Mouse (Mus musculus) left cerebral cortex, adult 9 months (tissue): Measurements from ENCODE around the gene Ank3.

Experiments
- DNase-seq, 2 experiments: peaks; one replicate each; pipeline ENCODE4 v3.0.0; 2022; ENCODE audit warnings: low spot score in 2 of 2

Gene Ank3

DNA sequence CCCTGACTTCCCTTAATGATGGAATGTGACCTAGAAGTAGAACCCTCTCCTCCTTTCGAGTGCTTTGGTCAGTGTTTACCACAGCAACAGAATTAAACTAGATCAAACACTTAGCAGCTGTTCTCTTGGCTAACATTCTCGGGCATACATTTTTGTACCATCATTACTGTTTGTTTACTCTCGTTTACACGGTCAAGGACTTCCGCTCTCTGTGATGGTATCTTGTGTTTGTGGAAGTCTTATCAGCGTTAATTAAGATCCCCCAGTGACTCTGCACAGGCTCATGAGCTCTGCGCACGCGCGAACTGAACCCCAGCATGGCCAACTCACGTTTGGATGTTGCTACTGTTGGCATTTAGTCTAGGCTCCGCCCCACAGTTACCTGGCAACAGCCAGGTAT, 16.3 kb downstream of the Ank3 start:
- DNase-seq: no peak

DNA sequence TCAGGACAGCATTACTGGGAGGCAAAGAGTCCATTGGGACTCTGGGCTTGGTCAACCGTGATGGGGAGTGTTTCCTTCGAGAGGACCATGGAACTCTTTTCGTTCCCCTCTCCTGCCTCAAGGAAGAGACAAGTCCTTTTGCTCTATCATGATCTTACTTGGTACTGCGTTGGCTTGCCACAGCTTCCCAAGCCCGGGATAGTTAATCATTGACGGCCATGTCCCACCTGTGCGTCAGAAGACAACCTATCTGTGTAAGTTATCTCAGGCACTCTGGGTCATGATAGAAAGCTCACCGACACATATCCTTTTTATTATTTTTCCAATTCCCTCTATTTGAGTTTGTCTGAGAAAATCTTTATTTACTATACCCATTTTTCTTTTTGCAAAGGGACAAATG, 20.1 kb downstream of the Ank3 start:
- no peak for DNase-seq

DNA sequence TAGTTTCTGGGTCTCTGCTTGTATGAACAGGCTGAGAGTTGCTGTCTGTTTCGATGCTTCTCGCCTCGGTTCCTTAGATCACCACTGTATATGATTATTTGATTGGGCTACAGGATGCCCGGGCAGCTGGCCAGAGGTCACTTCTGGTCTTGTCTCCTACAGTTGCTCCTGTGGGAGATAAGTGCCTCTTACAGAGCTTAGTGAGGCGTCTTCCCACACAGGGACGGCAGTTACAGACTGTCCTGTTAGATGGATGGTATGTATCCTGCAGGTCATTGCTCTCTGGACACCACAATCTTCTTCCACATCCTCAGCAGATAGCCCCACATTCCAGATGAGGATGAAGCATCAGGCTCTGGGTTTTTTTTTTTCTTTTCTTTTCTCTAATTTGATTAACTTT, 21.7 kb downstream of the Ank3 start:
- DNase-seq: no peak

DNA sequence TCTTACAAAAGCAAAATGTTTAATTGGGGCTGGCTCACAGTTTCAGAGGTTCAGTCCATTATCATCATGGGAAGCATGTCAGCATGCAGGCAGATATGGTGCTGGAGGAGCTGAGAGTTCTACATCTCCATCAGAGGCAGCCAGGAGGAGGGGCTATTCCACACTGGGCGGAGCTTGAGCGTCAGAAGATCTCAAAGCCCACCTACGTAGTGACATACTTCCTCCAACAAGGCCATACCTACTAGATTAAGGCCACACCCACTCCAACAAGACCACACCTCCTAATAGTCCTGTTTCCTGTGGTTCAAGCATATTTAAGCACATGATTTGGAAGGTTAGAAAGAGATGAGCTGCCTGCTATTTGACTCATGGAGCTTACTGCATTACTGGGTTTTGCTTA, 25.5 kb downstream of the Ank3 start:
- DNase-seq: no peak

DNA sequence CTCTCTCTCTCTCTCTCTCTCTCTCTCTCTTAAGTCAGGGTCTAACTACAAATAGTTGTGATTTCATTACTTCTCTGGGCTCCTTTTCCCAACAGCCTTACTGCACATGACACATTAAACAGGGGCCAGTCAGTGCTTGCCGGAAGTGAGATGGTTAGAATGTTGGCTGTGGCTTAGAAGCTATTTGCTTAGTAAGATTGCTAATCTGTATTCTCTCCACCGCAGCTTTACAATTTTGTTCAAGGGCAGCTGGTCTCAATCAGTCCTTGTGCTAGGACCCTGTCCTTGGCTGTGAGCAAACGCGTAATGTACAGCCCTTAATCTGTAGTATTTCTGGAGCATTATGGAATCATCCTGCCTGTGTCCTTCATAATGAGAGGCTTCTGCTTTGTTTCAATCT, 31.6 kb downstream of the Ank3 start:
- DNase-seq: no peak

DNA sequence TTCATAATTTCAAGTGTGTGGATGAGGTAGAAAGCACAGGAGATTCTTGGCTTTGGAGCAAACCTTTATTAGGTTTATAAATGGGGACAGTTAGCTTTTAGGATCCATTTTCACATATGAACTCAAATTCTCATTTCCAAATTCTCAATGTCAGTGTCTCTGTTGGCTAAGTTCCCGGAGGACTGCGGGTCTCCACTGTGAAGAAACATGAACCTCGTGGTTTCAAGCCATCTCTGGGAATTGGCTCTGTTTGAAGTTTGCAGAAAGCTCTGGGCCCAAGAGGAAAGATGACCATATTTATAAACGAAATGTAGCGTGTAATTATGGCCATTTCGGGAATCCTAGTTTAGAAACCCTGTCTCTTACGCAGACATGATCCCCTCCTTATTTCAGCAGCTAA, 32.5 kb downstream of the Ank3 start:
- no peak for DNase-seq

DNA sequence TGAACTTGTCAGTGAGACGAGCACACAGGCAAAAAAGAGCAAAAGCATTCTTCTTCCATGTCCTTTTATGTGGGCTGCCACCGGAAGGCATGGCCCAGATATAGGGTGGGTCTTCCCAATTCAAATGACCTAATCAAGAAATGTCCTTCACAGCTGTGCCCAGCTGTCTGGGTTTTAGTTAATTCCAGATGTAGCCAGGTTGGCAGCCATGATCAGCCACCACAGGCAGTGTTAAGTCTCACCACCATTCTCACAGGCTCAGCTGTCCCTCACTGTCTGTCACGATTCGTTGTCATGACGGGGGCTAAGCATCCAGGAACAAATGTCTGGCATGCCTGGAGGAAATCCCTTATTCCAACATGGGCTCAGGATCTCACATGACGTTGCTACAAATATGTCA, 36.6 kb downstream of the Ank3 start:
- DNase-seq: no peak

DNA sequence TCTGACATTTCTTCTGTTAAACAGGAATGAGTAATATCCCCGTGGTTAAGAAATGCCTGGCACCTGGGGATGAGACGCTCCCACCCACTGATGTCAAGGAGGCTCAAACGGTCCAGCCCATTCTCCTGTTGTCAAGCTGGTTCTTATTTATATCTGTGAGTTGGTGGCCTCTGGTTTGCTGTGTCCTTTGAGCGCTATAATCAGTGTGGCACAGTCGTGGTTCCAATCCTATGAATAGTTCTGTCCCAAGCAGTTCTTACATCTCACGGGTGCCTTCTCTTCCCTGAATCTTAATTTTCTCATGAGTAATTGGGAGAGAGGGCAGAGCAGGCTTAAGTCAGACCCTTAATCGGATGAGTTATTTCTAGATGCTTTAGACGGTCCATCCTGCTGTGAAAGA, 40.9 kb downstream of the Ank3 start:
- peak in 1 of 2 experiments; percentile 37 for DNase-seq

DNA sequence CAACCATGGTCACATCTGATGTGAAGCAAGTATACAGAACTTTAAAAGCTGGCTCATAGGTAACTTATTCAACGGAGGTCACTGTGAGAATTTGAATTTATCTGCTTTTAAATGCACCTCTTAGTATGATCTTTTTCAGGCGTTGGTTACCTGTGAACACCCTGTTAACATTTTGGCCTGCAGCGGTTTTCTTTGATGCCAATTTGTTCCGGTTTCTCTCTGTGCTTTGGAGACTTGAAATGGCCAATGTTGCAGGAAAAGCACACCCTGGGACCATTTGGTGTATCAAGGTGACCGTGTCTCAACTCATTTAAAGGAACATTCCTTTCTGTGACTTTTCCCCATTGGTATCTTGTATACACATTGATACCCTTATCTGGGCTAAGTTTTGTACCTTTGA, 46.0 kb downstream of the Ank3 start:
- no peak for DNase-seq

DNA sequence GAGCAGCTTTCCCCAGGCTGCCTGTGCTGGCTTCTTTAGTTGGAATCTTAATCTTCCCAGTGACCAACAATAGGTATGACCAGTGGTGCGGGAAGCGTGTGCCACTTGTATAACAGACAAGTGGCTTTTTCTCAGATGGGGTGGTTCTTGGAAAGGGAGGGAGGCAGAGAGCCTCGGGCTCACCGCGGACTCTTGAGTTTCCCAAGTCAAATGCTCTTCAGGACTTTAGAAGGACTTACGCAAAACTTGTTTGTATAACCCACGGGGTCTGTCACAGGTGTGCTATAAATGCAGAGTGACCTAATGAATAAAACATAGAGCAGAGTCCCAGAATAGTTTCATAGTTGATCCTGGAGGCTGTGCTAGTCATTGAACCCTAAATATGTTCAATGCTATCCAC, 47.4 kb downstream of the Ank3 start:
- no peak for DNase-seq

DNA sequence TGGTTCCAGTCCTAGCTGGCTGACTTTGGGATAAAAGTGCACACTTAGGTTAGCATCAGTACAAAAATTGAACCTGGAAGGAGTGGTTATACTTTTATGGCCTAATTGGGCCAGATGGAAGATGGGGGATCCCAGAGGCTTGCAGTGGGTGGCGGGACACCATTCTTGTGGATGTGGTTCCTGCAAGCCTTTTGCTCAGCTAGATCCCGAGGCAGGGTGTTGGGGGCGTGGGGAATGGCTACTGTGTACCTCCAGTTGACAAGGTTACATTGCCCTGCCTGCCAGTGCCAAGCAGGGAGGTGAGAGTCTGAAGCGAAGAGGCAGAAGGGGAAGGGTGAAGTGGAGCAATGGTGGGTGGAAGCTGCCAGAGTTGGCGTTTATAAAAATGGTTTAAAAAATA, 48.0 kb downstream of the Ank3 start:
- DNase-seq: no peak

DNA sequence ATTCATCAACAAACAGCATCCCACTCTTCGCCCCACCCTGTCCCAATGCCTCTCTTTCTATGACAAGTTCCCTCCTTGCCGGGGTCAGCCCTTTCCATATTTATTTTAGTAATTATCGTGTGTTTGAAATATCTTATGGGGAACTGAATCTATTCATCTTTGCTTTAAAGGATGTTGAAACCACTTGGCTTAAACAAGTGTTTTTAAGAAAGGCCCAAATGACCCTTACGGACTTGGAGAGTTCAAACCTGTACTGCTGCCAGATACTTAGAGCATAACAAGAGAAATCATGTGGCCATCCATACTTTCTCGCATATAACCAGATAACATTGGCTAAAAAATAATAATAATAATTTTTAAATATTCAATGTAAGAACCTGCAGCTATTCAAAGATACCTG, 48.7 kb downstream of the Ank3 start:
- no peak for DNase-seq

DNA sequence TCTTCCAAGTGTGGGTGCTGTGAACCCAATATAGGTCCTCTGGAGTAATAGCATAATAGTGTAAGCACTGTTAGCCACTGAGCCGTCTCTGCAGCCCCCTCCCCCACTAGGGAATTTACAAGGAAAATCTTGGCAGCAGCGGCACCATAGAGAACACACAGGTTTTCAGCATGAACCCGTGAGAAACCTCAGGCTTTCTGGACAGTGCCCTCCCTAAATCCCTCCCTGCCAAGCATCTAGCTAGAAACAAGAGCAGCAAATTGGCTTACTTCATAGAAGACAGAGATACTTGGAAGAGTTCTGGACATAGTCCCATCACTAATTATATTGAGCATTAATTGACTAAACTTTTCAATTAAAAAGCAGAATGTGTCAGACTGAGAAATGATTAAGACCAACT, 49.6 kb downstream of the Ank3 start:
- DNase-seq: no peak

DNA sequence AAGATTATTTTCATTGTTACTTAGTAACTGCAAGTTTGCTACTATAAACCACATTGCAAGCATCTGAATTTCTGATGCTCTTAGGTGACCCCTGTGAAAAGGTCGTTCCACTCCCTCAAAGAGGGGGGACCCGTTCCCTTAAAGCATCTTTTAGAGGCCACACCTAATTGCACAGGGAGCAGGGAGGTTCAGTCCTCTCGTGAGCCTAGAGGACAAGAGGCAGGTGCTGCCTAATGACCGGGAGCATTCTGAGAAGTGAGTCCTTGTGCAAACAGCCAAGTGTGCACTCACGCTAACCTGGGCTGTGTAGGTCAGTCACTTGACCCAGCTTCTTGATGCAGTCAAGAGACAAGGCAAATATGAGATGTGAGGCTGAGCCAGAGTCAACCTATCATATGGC, 52.4 kb downstream of the Ank3 start:
- no peak for DNase-seq

DNA sequence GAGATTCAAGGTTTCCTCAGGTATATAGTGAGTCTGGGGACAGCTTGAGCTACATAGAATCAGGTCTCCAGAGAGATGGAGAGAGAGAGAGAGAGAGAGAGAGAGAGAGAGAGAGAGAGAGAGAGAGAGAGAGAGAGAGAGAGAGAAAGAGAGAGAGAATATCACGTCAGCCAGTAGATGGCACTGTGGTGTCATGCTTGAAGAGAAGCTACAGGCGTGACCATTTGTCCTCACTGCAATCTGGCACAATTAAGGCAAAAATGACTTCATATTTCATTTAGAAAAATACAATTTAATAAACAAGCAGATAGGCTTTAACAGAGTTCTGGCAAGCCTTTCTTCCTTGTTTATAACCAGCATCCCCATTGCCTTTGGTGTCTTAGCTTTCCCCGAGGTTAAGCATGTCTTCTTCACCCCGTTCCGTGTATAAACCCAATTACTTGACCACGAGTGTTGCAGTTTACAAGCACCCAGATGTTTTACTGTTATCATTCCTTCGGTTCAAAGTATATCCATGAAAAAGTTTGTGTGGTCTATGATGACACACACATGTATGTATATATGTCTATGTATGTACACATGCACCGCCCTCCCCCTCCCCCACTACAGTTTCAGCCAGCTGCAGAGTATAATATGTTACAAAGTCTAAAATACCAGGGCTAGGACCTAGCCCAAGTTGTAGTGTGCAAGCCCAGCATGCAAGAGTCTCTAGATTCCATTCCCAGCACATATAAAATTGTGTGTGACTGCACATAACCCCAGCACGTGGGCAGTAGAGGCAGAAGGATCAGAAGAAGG, 53.8 kb downstream of the Ank3 start:
- peak in 1 of 2 experiments; percentile 77 for DNase-seq

DNA sequence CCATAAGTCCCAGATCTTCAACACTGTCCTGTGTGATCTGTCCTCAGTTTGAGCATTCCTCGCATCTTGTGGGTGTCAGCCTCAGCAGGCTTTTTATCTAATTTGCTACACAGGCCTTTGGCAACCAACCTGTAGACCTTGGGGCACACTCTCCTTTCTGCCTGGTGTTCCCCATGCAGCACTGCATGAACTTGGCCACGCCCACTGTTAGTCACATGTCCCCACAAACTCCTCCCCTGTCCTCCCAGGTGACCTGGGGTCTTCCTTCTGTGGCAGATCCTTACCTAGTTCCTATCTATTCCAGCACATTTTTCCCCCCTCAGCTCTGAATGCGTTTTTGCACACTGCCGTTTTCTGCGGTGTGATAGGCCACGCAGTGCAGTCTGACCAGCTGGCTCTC, 55.0 kb downstream of the Ank3 start:
- no peak for DNase-seq

DNA sequence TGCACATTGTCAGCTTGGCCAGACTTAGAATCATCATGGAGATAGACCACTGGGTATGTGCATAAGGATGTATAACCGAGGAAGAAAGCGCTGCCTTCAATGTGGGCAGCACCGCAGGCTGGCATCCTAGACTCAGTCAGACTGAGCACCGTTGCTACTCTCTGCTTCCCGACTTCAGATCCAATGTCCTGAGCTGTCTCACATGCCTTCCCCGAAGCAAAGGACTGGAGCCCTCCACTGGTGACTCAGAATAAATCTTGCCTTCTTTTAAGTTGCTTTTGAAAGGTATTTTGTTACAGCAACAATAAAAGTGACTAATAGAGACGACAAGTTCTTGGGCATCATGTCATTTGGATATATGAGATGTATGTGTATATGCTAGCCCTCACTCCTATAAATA, 55.9 kb downstream of the Ank3 start:
- no peak for DNase-seq

DNA sequence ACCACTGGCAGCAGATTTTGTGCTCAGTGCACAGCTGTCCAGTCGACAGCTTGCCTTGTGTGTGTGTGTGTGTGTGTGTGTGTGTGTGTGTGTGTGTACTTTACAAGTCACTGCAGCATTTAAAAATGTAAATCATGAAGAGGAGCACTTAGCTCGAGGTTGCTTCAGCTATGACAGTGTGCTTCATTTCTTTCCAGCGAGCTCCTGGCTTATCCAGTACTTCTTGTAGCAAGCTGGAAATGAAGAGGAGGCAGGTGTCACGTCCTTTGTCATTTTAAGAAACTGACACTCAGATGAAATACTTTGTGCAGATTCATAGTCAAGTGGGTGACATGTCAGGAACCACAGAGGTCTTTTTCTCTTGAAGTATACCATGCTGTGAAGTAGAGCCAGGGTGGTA, 66.3 kb downstream of the Ank3 start:
- DNase-seq: no peak

DNA sequence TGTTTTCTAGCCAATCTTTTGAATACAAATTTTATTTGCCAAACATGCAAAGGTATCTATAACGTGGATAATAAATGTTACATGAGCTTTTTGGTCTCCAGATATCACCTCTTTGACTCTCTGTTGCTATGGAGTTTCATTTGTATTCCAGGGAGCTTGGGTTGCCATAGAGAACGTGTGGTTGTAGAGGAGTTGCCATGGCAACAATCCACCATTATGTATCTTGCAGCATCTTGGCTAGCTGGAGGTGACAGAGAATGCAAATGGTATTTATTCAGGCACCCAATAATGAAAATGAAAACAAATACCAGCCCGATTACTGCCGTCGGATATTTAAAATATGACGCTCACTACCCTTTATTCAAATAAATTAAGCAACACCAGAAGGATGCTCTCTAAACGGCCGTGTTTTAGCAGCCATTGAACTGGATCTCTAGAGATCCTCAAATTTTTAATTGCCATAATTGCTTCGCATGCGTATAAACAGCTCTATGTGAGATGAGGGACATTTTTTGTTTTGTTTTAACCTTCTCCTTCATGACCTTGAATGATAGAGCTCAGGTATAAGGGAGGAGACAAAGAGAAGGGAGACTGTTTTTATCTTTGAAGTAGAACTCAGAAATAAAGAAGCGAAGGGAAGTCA, 67.1 kb downstream of the Ank3 start:
- peak; percentile 66 for DNase-seq

DNA sequence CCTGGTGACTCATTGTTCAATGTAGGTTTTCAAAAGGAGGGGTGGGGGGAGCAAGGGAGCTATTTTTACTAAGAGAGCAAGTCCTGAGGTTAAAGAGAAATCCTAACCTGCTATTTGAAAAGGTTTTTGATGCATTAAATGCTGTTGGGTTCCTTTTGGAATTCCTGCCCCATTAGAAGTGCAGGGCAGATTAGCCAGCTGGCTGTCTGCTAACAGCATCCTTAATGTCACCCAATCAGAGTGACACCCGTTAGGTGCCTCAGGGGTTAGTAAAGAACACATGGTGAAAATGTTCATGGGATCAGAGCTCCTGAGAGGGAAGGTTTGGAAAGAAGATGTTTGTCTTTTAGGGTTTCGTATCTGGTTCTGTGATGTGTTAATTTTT, 67.6 kb downstream of the Ank3 start:
- no peak for DNase-seq

DNA sequence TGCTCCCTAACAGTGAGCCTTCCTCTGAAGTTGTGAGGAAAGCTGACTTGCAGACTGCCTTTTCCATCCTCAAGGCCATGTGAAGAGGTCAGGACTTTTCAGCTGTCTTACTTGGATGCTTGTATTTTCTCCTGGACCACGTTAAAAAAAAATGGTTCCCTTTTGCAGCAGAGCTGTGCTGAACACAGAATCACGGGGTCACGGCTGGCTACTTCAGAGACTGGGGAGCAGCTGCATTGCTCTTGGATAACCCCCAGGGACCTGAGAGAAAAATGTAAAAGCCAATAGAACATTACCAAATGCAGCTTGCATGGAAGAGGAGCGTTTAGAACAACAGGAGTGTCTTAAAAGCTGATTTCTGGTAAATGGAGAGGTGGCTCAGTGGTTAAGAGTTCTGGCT, 68.0 kb downstream of the Ank3 start:
- DNase-seq: no peak

DNA sequence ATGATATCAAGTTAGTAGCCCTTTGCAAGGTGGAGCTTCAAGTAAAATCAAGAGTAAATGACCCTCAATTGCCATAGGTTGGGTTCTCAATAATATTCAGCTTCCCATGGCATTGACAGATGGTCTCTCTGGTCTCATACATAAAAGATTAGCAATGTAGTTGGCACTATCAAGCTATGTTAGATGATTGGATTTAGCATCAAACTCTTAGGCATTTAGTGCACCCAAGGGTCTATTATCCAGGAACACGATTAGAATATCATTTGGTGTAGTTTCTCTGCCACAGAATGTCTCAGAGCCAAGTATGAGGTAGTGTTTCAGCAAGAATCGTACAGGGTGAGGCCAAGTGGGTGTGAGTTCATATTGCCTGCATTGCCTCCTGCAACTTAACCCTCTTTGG, 68.6 kb downstream of the Ank3 start:
- no peak for DNase-seq

DNA sequence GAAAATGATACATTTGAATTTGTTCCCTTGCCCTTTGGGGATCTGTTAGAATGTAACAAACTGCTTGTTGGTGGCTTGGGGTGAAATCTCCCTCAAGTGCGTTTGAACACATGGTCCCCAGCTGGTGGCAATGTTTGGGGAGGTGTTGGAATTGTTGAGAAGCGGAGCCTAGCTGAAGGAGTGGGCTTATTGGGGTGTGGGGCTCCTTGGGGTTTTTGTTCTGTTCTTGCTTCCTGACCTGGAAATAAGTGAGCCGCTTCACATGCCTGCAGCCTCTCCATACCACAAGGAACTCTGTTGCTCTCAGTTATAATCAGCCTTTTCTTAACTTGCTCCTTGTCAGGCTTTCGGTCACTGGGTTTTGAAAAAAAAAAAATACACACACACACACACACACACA, 73.3 kb downstream of the Ank3 start:
- no peak for DNase-seq

DNA sequence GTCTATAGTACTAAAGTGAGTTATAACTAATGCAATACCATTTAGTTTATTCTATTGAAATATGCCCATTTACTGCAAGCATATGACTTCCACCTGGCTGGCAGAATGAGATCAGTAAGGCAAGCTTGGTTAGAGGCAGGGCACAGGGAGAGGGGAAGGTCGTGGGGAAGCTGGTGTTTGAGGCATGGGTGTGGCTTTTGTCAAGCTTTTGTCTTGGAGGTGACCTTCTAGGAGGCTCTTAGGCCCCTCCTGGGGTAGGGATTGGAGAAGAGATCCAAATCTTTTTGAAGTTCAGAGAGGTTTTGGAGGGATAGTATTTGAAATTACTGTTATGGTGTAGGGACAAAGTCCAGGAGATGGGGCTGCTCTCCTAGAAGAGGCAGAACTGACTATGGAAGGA, 78.3 kb downstream of the Ank3 start:
- DNase-seq: no peak
